Mouse (Mus musculus): Measurements from ENCODE around the gene Cerk. TPM values are rescaled to one million over a fixed set of nuclear protein-coding genes. Genes with fewer than 3 reads are reported as not detected.
"Not testable (repeated sequence)": the region's sequence is repeated elsewhere in the genome, so short reads cannot be mapped to it uniquely, and the experiment has no call there.

Gene Cerk
- total RNA-seq, 2 experiments from 2014 or later, result 28.0 to 28.1 TPM

GRCm38 (mm10) chr15:86184851-86185688 is 871 bp downstream of the Cerk start:
- intact Hi-C loops (cut with DNase I), result loop anchor here (5.0 kb wide), 1 partner anchor 42 kb away; no protein-coding TSS in a partner anchor
- peak; percentile 58 to 79 for DNase-seq

- intact Hi-C loops (cut with DNase I), result no loop called here
- no peak for DNase-seq
Observed at GRCm38 (mm10) chr15:86184071-86184470, 1.9 kb downstream of the Cerk start.

GRCm38 (mm10) chr15:86183484-86183883 is 2.5 kb downstream of the Cerk start:
- intact Hi-C loops (cut with DNase I), result no loop called here
- no peak for DNase-seq

GRCm38 (mm10) chr15:86182646-86183045 is 3.3 kb downstream of the Cerk start:
- intact Hi-C loops (cut with DNase I), result no loop called here
- DNase-seq, result peak; percentile 74 to 82

- DNase-seq, result peak; percentile 55 to 73
Observed at GRCm38 (mm10) chr15:86181941-86182439, 4.0 kb downstream of the Cerk start.

GRCm38 (mm10) chr15:86181321-86181720 is 4.6 kb downstream of the Cerk start:
- DNase-seq; intact Hi-C loops (cut with DNase I): not testable (repeated sequence)

More at GRCm38 (mm10) chr15:86181941-86182439, 4.0 kb downstream of the Cerk start:
- intact Hi-C loops (cut with DNase I), result no loop called here

- DNase-seq, result no peak
- intact Hi-C loops (cut with DNase I), result no loop called here
Observed at GRCm38 (mm10) chr15:86180427-86180826, 5.5 kb downstream of the Cerk start.

GRCm38 (mm10) chr15:86178594-86178993 is 7.3 kb downstream of the Cerk start:
- DNase-seq, result no peak

GRCm38 (mm10) chr15:86177703-86178251 is 8.2 kb downstream of the Cerk start:
- intact Hi-C loops (cut with DNase I), result loop anchor here (5.0 to 10.0 kb wide), 2 partner anchors 35 to 927 kb away; no protein-coding TSS in a partner anchor
- not testable (repeated sequence) for DNase-seq

More at GRCm38 (mm10) chr15:86178594-86178993, 7.3 kb downstream of the Cerk start:
- intact Hi-C loops (cut with DNase I), result loop anchor here (5.0 to 10.0 kb wide), 2 partner anchors 36 to 926 kb away; no protein-coding TSS in a partner anchor

- intact Hi-C loops (cut with DNase I), result loop anchor here (5.0 to 10.0 kb wide), 2 partner anchors 35 to 928 kb away; no protein-coding TSS in a partner anchor
- DNase-seq, result no peak
Observed at GRCm38 (mm10) chr15:86176771-86177702, 8.9 kb downstream of the Cerk start.

GRCm38 (mm10) chr15:86176166-86176565 is 9.8 kb downstream of the Cerk start:
- intact Hi-C loops (cut with DNase I), result loop anchor here (5.0 to 10.0 kb wide), 2 partner anchors 34 to 929 kb away; no protein-coding TSS in a partner anchor
- no peak for DNase-seq

- intact Hi-C loops (cut with DNase I), result loop anchor here (5.0 to 10.0 kb wide), 2 partner anchors 33 to 929 kb away; no protein-coding TSS in a partner anchor
Observed at GRCm38 (mm10) chr15:86175253-86176050, 10.5 kb downstream of the Cerk start.

GRCm38 (mm10) chr15:86173136-86173985 is 12.6 kb downstream of the Cerk start:
- intact Hi-C loops (cut with DNase I), result loop anchor here (10.0 kb wide), 1 partner anchor 931 kb away; no protein-coding TSS in a partner anchor
- DNase-seq, result peak in 1 of 2 experiments; percentile 27

More at GRCm38 (mm10) chr15:86175253-86176050, 10.5 kb downstream of the Cerk start:
- no peak for DNase-seq

- intact Hi-C loops (cut with DNase I), result loop anchor here (10.0 kb wide), 1 partner anchor 932 kb away; no protein-coding TSS in a partner anchor
- peak in 1 of 2 experiments; percentile 38 for DNase-seq
Observed at GRCm38 (mm10) chr15:86172526-86172925, 13.4 kb downstream of the Cerk start.

GRCm38 (mm10) chr15:86172124-86172523 is 13.8 kb downstream of the Cerk start:
- peak; percentile 42 to 54 for DNase-seq
- intact Hi-C loops (cut with DNase I), result loop anchor here (10.0 kb wide), 1 partner anchor 933 kb away; no protein-coding TSS in a partner anchor

- intact Hi-C loops (cut with DNase I), result loop anchor here (10.0 kb wide), 1 partner anchor 933 kb away; no protein-coding TSS in a partner anchor
- DNase-seq, result no peak
Observed at GRCm38 (mm10) chr15:86171316-86171715, 14.6 kb downstream of the Cerk start.

- DNase-seq, result peak in 1 of 2 experiments; percentile 27
- intact Hi-C loops (cut with DNase I), result loop anchor here (2.0 to 10.0 kb wide), 3 partner anchors 19 to 935 kb away; no protein-coding TSS in a partner anchor
Observed at GRCm38 (mm10) chr15:86169817-86170110, 16.2 kb downstream of the Cerk start.
